Mouse (Mus musculus) forebrain, embryonic 14.5 days (tissue): ENCODE data around the gene Rapgefl1. TPM values are rescaled to one million over a fixed set of nuclear protein-coding genes. Genes with fewer than 3 reads are reported as not detected.
"Not testable (repeated sequence)": the region's sequence is repeated elsewhere in the genome, so short reads cannot be mapped to it uniquely, and the experiment has no call there.

Experiments used
- ATAC-seq: fragments of 200-750 bp; cut with Nextera tagmentation; 2 replicates; pipeline ENCODE4 v1.8.0; 2017; ENCODE audit warnings: mild to moderate bottlenecking, moderate library complexity
- DNase-seq: peaks from one replicate; pipeline ENCODE4 v3.0.0-alpha.2; 2015; ENCODE audit warnings: low spot score
- H3K27ac ChIP-seq: fragments of 300-500 bp; sonication (generic); 2 replicates; pipeline ENCODE4 v1.5.1; 2014; ENCODE audit warnings: low read depth, mild to moderate bottlenecking, control low read depth, low read length, moderate library complexity
- H3K27me3 ChIP-seq: fragments of 300-500 bp; sonication (generic); replicated peaks from 2 replicates; pipeline ENCODE4 v1.6.1; 2014; ENCODE audit warnings: low read length, control low read depth, mixed read lengths; ENCODE audit not compliant: control insufficient read depth, insufficient read depth
- H3K36me3 ChIP-seq: fragments of 300-500 bp; sonication (generic); 2 replicates; pipeline ENCODE4 v1.6.1; 2014; ENCODE audit warnings: low read length, control low read depth; ENCODE audit not compliant: control insufficient read depth, insufficient read depth
- H3K4me1 ChIP-seq: fragments of 300-500 bp; sonication (generic); 2 replicates; pipeline ENCODE4 v1.6.1; 2014; ENCODE audit warnings: antibody characterized with exemption, low read length, control low read depth; ENCODE audit not compliant: control insufficient read depth, insufficient read depth
- H3K4me2 ChIP-seq: fragments of 300-500 bp; sonication (generic); 2 replicates; pipeline ENCODE4 v1.6.1; 2014; ENCODE audit warnings: mild to moderate bottlenecking, control low read depth, low read length
- H3K4me3 ChIP-seq: fragments of 300-500 bp; sonication (generic); 2 replicates; pipeline ENCODE4 v1.5.1; 2014; ENCODE audit warnings: low read depth, low read length, control low read depth
- H3K9ac ChIP-seq: fragments of 300-500 bp; sonication (generic); 2 replicates; pipeline ENCODE4 v1.6.1; 2014; ENCODE audit warnings: mild to moderate bottlenecking, low read length, control low read depth, moderate library complexity
- H3K9me3 ChIP-seq: fragments of 300-500 bp; sonication (generic); replicated peaks from 2 replicates; pipeline ENCODE4 v1.6.1; 2016; ENCODE audit warnings: low read length, control low read depth, mixed read lengths; ENCODE audit not compliant: control insufficient read depth
- WGBS: fragments of 180-500 bp; shearing (Covaris S2); extraction: QIAGEN DNeasy Blood & Tissue Kit; methylation state at CpG from one replicate; pipeline ENCODE4 v1.1.7; 2014; 5-methylcytosine and 5-hydroxymethylcytosine counted together
- polyA plus RNA-seq: library from polyadenylated mRNA; unstranded; fragments of >200 nt; fragmentation: Nextera tagmentation; extraction: Ambion mirVana; gene quantifications from 2 replicates; pipeline ENCODE4 v1.2.1, GENCODE M21; 2014

Rapgefl1 gene
- polyA plus RNA-seq, 1 experiment from 2014 or later, result 3.0 TPM

GRCm38 (mm10) chr11:98808417-98808816 lies 28.2 kb upstream of the Rapgefl1 start:
- Histone ChIP-seq H3K9ac (no peak overlapping the region), H3K4me3 (no peak overlapping the region), H3K36me3 (peaks cover 69% of the 10 kb centered on the region), H3K27ac (no peak overlapping the region), H3K27me3 (no peaks in the 10 kb centered on the region), H3K4me1 (peaks cover 8% of the 10 kb centered on the region), H3K4me2 (no peak overlapping the region), H3K9me3 (no peaks in the 10 kb centered on the region)
- WGBS, result 76% methylated on average over 2 of the region's 2 CpGs
- no peak for ATAC-seq
- no peak for DNase-seq

DNA sequence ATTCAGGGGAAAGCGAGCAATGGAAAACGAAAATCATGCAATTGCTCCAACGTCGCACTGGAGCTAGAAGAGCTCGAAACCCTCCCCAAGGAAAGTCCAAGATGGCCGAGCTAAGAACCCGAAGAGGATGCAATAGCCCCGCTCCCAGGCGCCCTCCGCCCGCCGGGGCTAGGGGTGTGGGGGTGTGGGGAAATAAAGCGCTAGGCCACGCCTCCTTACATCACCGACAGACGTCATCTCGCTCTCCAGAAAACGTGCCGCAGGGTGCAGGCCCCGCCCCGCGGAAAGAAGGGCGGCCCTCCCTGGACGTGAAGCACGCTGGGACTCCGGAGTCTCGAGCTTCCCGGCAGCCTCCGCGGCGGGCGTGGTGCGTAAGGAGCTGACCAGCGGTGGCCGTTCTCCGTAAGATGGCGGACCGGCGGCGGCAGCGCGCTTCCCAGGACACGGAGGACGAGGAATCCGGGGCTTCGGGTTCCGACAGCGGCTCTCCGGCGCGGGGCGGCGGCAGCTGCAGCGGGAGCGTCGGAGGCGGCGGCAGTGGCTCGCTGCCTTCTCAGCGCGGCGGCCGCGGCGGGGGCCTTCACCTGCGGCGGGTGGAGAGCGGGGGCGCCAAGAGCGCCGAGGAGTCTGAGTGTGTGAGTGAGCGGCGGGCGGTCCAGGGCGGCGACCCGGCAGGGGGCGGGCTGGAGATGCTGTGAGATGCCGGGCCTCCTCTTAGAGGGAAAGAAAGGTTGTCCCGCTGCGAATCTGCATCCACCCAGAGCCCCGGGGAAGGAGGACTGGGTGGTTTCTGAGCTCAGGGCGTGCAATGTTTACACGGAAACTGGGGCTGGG lies 26.9 kb upstream of the Rapgefl1 start:
- under 1% methylated on average over 81 of the region's 84 CpGs for WGBS
- no peaks in the 10 kb centered on the region for H3K9me3 ChIP-seq
- H3K9ac ChIP-seq, result peak overlapping the region; percentile 87
- H3K4me2 ChIP-seq, result peak overlapping the region; percentile 82
- peaks cover 8% of the 10 kb centered on the region for H3K4me1 ChIP-seq
- H3K4me3 ChIP-seq, result peak overlapping the region; percentile 93
- DNase-seq (peak; percentile 99), ATAC-seq (peak; percentile 99)
- no peaks in the 10 kb centered on the region for H3K27me3 ChIP-seq
- peak overlapping the region; percentile 93 for H3K27ac ChIP-seq
- peaks cover 69% of the 10 kb centered on the region for H3K36me3 ChIP-seq

DNA sequence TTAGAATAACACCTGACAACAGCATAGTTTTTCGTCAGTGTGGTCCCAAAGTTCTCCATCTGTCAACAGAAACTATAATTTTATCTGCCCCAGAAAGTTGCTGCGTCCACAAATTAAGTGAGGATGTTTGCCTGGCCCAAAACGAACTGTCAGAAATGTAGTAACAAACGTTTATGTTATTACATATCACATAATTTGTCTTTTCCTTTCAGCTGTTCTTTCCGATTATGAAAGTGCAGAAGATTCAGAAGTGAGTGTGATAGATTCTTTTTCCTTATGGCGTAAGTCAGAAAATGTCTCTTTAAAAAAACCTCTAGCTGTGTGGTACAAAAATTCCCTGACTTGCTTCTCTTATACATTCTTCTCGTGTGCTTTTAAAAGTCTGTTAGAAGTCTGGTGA lies 25.9 kb upstream of the Rapgefl1 start:
- Histone ChIP-seq H3K27me3 (no peaks in the 10 kb centered on the region), H3K4me3 (peak overlapping the region; percentile 93), H3K27ac (no peak overlapping the region), H3K9me3 (no peaks in the 10 kb centered on the region), H3K4me2 (peak overlapping the region; percentile 82), H3K36me3 (peaks cover 67% of the 10 kb centered on the region), H3K9ac (peak overlapping the region; percentile 87), H3K4me1 (peaks cover 8% of the 10 kb centered on the region)
- no peak for DNase-seq
- WGBS, result 80% methylated on average over 7 of the region's 7 CpGs
- ATAC-seq, result no peak

DNA sequence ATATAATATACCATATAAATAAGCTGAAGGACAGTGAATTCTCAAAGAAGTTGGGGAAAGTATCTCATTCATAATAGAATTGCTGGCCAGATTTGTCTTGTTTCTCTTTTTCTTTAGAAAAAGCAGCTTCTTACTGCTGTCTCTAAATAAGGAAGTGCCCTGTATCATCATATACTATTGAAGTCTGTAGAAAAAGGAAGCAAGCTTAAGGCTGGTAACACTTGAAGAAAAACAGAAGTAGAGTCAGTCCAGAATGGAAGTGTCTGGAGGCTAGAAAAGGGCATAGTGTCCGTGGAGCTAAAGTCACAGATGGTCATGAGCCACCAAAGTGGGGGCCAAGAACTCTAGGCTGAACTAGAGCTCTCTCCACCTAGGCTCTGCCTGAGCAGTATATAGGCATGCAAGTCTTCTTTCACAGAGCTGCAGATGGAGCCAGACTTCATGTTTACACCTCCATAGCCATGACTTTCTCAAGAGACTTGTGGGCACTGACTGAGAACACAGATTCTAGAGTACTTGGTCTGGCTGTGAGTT lies 19.8 kb upstream of the Rapgefl1 start:
- no peak overlapping the region for H3K27ac ChIP-seq
- H3K27me3 ChIP-seq, result no peaks in the 10 kb centered on the region
- no peaks in the 10 kb centered on the region for H3K9me3 ChIP-seq
- H3K4me2 ChIP-seq, result no peak overlapping the region
- H3K4me1 ChIP-seq, result no peaks in the 10 kb centered on the region
- 100% methylated on average over 1 of the region's 1 CpGs for WGBS
- DNase-seq (no peak), ATAC-seq (no peak)
- H3K4me3 ChIP-seq, result no peak overlapping the region
- H3K36me3 ChIP-seq, result peaks cover 80% of the 10 kb centered on the region
- H3K9ac ChIP-seq, result no peak overlapping the region

GRCm38 (mm10) chr11:98820968-98821367 lies 15.6 kb upstream of the Rapgefl1 start:
- Histone ChIP-seq H3K27ac (no peak overlapping the region), H3K9ac (no peak overlapping the region), H3K4me1 (no peaks in the 10 kb centered on the region), H3K27me3 (no peaks in the 10 kb centered on the region), H3K4me2 (no peak overlapping the region), H3K4me3 (no peak overlapping the region), H3K9me3 (no peaks in the 10 kb centered on the region), H3K36me3 (peaks cover 84% of the 10 kb centered on the region)
- WGBS, result 98% methylated on average over 5 of the region's 5 CpGs
- no peak for DNase-seq
- ATAC-seq, result no peak

GRCm38 (mm10) chr11:98826071-98826470 lies 10.5 kb upstream of the Rapgefl1 start:
- not testable (repeated sequence) for ATAC-seq, DNase-seq

DNA sequence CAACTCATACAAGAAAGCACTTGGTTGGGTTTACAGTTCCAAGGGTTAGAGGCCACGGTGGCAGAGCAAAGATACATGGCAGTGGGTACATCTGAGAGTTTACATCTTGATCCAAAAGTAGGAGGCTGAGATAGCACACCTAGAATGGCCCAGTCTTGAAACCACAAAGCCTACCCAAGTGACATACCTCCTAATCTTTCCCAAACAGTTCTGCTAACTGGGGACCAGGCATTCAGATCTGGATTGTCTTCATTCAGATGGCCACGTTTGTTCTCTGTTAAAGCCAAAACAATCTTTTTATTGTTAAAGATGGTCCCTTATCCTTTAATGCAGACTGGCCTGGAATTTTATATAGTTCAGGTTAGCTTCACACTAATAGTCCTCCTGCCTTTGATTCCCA lies 8.7 kb upstream of the Rapgefl1 start:
- no peaks in the 10 kb centered on the region for H3K4me1 ChIP-seq
- ATAC-seq, result no peak

More at GRCm38 (mm10) chr11:98826071-98826470, 10.5 kb upstream of the Rapgefl1 start:
- H3K4me2 ChIP-seq, H3K9ac ChIP-seq, H3K4me3 ChIP-seq, H3K27me3 ChIP-seq, H3K9me3 ChIP-seq, H3K4me1 ChIP-seq, H3K27ac ChIP-seq: not testable (repeated sequence)
- H3K36me3 ChIP-seq, result peaks cover 94% of the 10 kb centered on the region
- 100% methylated on average over 2 of the region's 2 CpGs for WGBS

DNA sequence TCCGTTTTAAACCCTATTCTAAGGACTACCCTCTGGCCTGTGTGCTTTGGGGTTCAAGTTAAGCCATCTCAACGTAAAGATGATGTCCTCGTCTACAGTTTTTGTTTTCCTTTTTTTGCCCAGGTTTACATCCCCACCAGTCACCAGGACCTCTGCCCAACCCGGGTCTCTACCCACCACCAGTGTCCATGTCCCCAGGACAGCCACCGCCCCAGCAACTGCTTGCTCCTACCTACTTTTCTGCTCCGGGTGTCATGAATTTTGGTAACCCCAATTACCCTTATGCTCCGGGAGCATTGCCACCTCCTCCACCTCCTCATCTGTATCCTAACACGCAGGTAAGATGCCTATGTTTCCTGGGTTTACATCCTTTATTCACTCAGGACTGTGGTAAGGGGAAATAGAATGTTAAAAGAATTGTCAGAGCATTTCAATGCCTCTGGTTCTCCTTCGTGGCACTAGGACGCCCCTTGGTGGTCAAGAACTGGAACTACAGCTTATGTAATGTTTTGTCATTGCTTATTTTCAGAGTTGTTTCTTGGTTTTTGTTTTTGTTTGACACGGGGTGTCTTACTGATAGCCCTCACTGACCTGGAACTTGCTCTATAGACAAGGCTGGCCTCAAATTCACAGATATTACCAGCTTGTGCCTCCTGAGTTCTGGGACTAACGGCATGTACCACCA lies 7.4 kb upstream of the Rapgefl1 start:
- H3K27ac ChIP-seq, result no peak overlapping the region
- ATAC-seq, result no peak
- H3K4me3 ChIP-seq, result no peak overlapping the region
- no peaks in the 10 kb centered on the region for H3K4me1 ChIP-seq
- no peak overlapping the region for H3K4me2 ChIP-seq
- no peaks in the 10 kb centered on the region for H3K9me3 ChIP-seq
- WGBS, result 77% methylated on average over 12 of the region's 12 CpGs
- peaks cover 94% of the 10 kb centered on the region for H3K36me3 ChIP-seq
- no peaks in the 10 kb centered on the region for H3K27me3 ChIP-seq
- peak; percentile 57 for DNase-seq
- no peak overlapping the region for H3K9ac ChIP-seq

More for the DNA sequence above, 8.7 kb upstream of the Rapgefl1 start:
- Histone ChIP-seq H3K9ac (no peak overlapping the region), H3K27me3 (no peaks in the 10 kb centered on the region), H3K36me3 (peaks cover 94% of the 10 kb centered on the region), H3K4me3 (no peak overlapping the region), H3K4me2 (no peak overlapping the region), H3K9me3 (no peaks in the 10 kb centered on the region), H3K27ac (no peak overlapping the region)
- no peak for DNase-seq
- 80% methylated on average over 2 of the region's 2 CpGs for WGBS

- WGBS, result 91% methylated on average over 4 of the region's 4 CpGs
- Histone ChIP-seq H3K4me2 (no peak overlapping the region), H3K4me1 (no peaks in the 10 kb centered on the region), H3K4me3 (no peak overlapping the region), H3K9ac (no peak overlapping the region), H3K27me3 (no peaks in the 10 kb centered on the region), H3K9me3 (no peaks in the 10 kb centered on the region), H3K27ac (no peak overlapping the region), H3K36me3 (peaks cover 93% of the 10 kb centered on the region)
- DNase-seq (no peak), ATAC-seq (no peak)
Measured at GRCm38 (mm10) chr11:98829875-98830274, 6.7 kb upstream of the Rapgefl1 start.
